Mouse (Mus musculus) heart, postnatal 0 days (tissue): ENCODE measurements around the gene Olfr1065. TPM values are rescaled to one million over a fixed set of nuclear protein-coding genes. Genes with fewer than 3 reads are reported as not detected.
"Not testable (repeated sequence)": the region's sequence is repeated elsewhere in the genome, so short reads cannot be mapped to it uniquely, and the experiment has no call there.

Source experiments
- ATAC-seq: fragments of 200-750 bp; cut with Nextera tagmentation; 2 replicates; pipeline ENCODE4 v1.8.0; 2017; ENCODE audit warnings: low read depth, moderate number of reproducible peaks, moderate library complexity; ENCODE audit not compliant: insufficient read depth
- DNase-seq: peaks from one replicate; pipeline ENCODE4 v3.0.0-alpha.2; 2016; ENCODE audit warnings: low spot score
- H3K27ac ChIP-seq: fragments of 300-500 bp; sonication (generic); 2 replicates; pipeline ENCODE4 v1.5.1; 2014; ENCODE audit warnings: low read depth, mild to moderate bottlenecking
- H3K27me3 ChIP-seq: fragments of 300-500 bp; sonication (generic); 2 replicates; pipeline ENCODE4 v1.6.1; 2014; ENCODE audit warnings: low read length, mixed read lengths; ENCODE audit not compliant: control insufficient read depth, insufficient read depth
- H3K36me3 ChIP-seq: fragments of 300-500 bp; sonication (generic); replicated peaks from 2 replicates; pipeline ENCODE4 v1.6.1; 2014; ENCODE audit warnings: low read length, mixed read lengths; ENCODE audit not compliant: control insufficient read depth, insufficient read depth
- H3K4me1 ChIP-seq: fragments of 300-500 bp; sonication (generic); 2 replicates; pipeline ENCODE4 v1.6.1; 2014; ENCODE audit warnings: antibody characterized with exemption; ENCODE audit not compliant: control insufficient read depth, insufficient read depth
- H3K4me2 ChIP-seq: fragments of 300-500 bp; sonication (generic); 2 replicates; pipeline ENCODE4 v1.6.1; 2014; ENCODE audit warnings: low read depth, mild to moderate bottlenecking, low read length, moderate library complexity
- H3K4me3 ChIP-seq: fragments of 300-500 bp; sonication (generic); 2 replicates; pipeline ENCODE4 v1.5.1; 2014; ENCODE audit warnings: low read depth, low read length
- H3K9ac ChIP-seq: fragments of 300-500 bp; sonication (generic); replicated peaks from 2 replicates; pipeline ENCODE4 v1.6.1; 2014; ENCODE audit warnings: low read depth, low read length, mixed read lengths
- H3K9me3 ChIP-seq: fragments of 300-500 bp; sonication (generic); replicated peaks from 2 replicates; pipeline ENCODE4 v1.6.1; 2016; ENCODE audit warnings: low read length; ENCODE audit not compliant: control insufficient read depth
- CTCF ChIP-seq: IDR thresholded peaks from 2 replicates; pipeline ENCODE4 v1.5.1; 2016; ENCODE audit warnings: antibody characterized with exemption, control low read depth, low read depth
- EP300 ChIP-seq: IDR thresholded peaks from 2 replicates; pipeline ENCODE4 v1.6.1; 2016; ENCODE audit warnings: antibody characterized with exemption, low read depth
- WGBS: fragments of 180-500 bp; shearing (Covaris S2); extraction: QIAGEN DNeasy Blood & Tissue Kit; methylation state at CpG from one replicate; pipeline ENCODE4 v1.1.7; 2014; 5-methylcytosine and 5-hydroxymethylcytosine counted together
- polyA plus RNA-seq: library from polyadenylated mRNA; unstranded; fragments of >200 nt; fragmentation: Nextera tagmentation; extraction: Ambion mirVana; gene quantifications from 2 replicates; pipeline ENCODE4 v1.2.1, GENCODE M21; 2015
- total RNA-seq: library from RNA; depleted of rRNA; stranded (reverse); fragments of >200 nt; gene quantifications from 2 replicates; pipeline ENCODE4 v1.2.3, GENCODE M21; 2014; ENCODE audit warnings: low replicate concordance; rRNA removed

Gene Olfr1065
- total RNA-seq = not detected in 2 replicates
- not detected in 2 replicates for polyA plus RNA-seq

DNA sequence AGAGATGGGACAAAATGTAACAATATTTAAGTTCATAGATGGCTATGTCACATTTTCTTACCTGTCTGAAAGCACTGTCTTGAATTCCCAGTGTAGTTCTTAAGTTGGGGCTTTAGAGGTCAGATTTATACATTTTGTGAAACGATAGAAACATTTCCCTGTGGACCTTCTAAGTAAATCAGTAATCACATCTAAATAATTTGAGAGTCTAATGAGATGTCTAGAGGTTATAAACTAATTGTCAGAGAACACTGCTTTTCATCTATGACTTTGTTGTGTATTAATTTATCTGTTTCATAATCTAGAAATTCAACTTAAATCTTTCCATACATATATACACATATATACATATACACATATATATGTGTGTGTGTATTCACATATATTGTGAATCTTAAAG lies at the start of gene Olfr1065:
Olfr1065 (minus strand) TSS at position 101 of the 400 bp plus-strand sequence.
- H3K4me1 ChIP-seq, H3K27me3 ChIP-seq, H3K9me3 ChIP-seq, H3K36me3 ChIP-seq, H3K4me2 ChIP-seq, DNase-seq, H3K9ac ChIP-seq, ATAC-seq, H3K27ac ChIP-seq, H3K4me3 ChIP-seq: not testable (repeated sequence)
- whole genome bisulfite sequencing = no CpG with 5 or more reads among the region's 1 CpGs

DNA sequence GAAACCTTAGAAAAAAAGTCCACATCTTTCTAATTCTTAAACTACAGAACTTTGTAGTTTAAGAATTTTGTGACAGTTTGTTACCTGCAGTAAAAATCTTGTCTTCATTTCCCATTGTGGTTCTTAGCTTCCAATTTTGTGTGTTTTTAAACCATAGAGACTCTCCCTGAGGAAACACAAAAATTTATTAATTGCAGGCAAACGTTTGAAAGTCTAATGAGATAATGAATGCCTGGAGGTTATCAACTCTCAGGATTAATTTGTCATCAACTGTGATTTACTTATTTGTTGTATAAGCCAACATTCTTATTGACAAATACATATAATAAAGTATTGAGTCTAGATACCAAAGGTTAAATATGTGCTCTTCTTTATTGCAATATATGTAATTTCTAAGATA lies 36.9 kb upstream of the Olfr1065 start, which contains the start of gene Olfr228:
Olfr228 (minus strand) TSS at position 101 of the 400 bp plus-strand sequence.
- WGBS = 20% methylated on average over 1 of the region's 1 CpGs
- no peaks in the 10 kb centered on the region for H3K4me1 ChIP-seq
- H3K4me3 ChIP-seq = no peak within 1 kb of the TSS
- DNase-seq (no peak), ATAC-seq (no peak)
- no peak within 1 kb of the TSS for H3K9ac ChIP-seq
- no peaks in the 10 kb centered on the region for H3K36me3 ChIP-seq
- H3K9me3 ChIP-seq = no peaks in the 10 kb centered on the region
- no peak within 1 kb of the TSS for H3K4me2 ChIP-seq
- no peak within 1 kb of the TSS for H3K27ac ChIP-seq
- TF ChIP-seq EP300 (no peak), CTCF (no peak)
- no peaks in the 10 kb centered on the region for H3K27me3 ChIP-seq

DNA sequence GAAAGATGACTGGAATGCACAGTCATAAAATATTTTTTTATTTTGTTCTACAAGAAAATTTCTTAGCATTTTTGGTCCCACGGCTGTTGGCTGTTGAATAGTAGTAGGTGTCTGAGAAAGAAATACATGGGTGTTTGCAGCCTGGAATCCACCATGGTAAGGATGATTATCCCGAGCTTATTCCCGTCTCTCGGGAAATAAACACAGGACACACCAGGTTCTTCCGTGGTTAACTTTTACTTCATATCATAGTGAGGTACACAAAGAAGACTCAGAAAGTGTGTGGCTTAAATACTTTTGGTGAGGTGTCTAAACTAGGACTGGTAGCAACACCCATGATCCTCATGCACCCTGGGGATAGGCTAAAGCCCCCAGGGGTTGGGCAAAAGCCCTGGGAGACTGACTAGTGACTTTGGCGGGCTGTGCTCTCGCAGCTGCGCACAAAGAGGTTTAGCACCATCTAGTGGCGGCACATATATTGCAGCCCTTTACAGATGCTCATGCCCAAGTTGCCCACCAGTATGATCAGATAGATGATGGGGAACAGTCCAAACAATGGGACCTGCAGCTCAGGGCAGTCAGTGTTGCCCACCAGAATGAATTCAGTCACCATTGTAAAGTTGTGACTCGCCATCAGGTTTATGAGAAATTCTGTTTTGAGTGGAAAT lies 14.2 kb upstream of the Olfr1065 start:
- ATAC-seq (no peak), DNase-seq (peak; percentile 51)
- Histone ChIP-seq H3K27me3 (no peaks in the 10 kb centered on the region), H3K36me3 (no peaks in the 10 kb centered on the region), H3K4me2 (peak overlapping the region; percentile 47), H3K9ac (no peak overlapping the region), H3K4me1 (no peaks in the 10 kb centered on the region), H3K27ac (no peak overlapping the region), H3K9me3 (no peaks in the 10 kb centered on the region), H3K4me3 (no peak overlapping the region)
- TF ChIP-seq CTCF (peak; percentile 68), EP300 (no peak)
- 25% methylated on average over 10 of the region's 10 CpGs for WGBS

DNA sequence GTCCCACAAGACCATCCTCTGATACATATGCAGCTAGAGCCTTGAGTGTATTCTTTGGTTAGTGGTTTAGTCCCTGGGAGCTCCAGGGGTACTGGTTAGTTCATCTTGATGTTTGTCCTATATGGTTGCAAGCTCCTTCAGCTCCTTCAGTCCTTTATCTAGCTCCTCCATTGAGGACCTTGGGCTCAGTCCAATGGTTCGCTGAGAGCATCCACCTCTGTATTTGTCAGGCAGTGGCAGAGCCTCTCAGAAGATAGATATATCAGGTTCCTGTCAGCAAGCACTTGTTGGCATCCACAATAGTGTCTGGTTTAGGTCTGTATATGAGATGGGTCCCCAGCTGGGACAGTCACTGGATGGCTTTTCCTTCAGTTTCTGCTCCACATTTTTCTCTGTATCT lies 10.0 kb upstream of the Olfr1065 start:
- H3K4me3 ChIP-seq = no peak overlapping the region
- H3K27me3 ChIP-seq = no peaks in the 10 kb centered on the region
- no peaks in the 10 kb centered on the region for H3K4me1 ChIP-seq
- H3K36me3 ChIP-seq = no peaks in the 10 kb centered on the region
- H3K9ac ChIP-seq = no peak overlapping the region
- 45% methylated on average over 1 of the region's 1 CpGs for WGBS
- H3K9me3 ChIP-seq = no peaks in the 10 kb centered on the region
- no peak overlapping the region for H3K4me2 ChIP-seq
- TF ChIP-seq CTCF (no peak), EP300 (no peak)
- DNase-seq = no peak
- ATAC-seq = no peak
- no peak overlapping the region for H3K27ac ChIP-seq

DNA sequence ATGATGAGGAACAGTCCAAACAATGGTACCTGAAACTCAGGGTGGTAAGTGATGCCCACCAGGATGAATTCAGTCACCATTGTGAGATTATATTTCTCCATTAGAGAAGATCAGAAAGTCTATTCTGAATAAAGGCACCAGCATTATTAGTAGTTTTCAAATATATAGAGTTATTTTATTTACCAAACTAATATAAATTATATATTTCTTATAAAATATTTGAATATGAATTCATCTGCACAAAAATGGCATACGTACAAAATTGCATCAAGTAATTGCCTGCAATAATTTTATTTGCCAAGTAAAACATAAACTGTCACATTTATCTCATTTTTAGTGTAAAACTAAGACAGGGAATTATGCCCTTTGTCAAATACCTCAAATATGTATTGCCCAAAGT lies 5.8 kb upstream of the Olfr1065 start, which contains the start of gene Olfr1066:
Olfr1066 (minus strand) TSS at position 101 of the 400 bp plus-strand sequence.
- DNase-seq (no peak), ATAC-seq (no peak)
- TF ChIP-seq CTCF = no peak
- Histone ChIP-seq H3K27ac (no peak within 1 kb of the TSS), H3K4me1 (no peaks in the 10 kb centered on the region), H3K4me2 (no peak within 1 kb of the TSS), H3K9me3 (no peaks in the 10 kb centered on the region), H3K36me3 (no peaks in the 10 kb centered on the region), H3K9ac (no peak within 1 kb of the TSS), H3K27me3 (no peaks in the 10 kb centered on the region), H3K4me3 (no peak within 1 kb of the TSS)
- 83% methylated on average over 1 of the region's 1 CpGs for WGBS

DNA sequence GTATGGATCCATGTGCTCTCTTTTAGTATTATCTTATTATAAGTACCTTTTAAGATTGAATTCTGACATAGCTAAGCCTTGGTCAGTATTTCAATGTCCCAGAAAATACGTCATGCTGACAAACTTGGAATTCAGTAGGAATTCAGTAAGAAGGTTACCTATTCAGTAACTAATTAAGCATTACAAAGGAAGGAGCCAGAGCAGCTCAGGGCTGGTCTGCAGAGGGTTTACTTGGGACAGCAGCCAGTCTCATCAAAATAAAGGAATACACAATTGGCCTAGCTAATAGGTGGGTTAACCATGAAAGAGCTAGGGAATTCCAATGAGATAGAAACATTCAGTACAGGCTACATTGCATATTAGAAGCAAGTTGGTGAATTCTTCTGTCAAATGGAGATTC lies 8.3 kb downstream of the Olfr1065 start:
- H3K9me3 ChIP-seq, H3K36me3 ChIP-seq, DNase-seq, H3K27me3 ChIP-seq, H3K9ac ChIP-seq, ATAC-seq, H3K4me2 ChIP-seq, H3K27ac ChIP-seq, H3K4me1 ChIP-seq, H3K4me3 ChIP-seq: not testable (repeated sequence)
- 63% methylated on average over 1 of the region's 1 CpGs for WGBS

DNA sequence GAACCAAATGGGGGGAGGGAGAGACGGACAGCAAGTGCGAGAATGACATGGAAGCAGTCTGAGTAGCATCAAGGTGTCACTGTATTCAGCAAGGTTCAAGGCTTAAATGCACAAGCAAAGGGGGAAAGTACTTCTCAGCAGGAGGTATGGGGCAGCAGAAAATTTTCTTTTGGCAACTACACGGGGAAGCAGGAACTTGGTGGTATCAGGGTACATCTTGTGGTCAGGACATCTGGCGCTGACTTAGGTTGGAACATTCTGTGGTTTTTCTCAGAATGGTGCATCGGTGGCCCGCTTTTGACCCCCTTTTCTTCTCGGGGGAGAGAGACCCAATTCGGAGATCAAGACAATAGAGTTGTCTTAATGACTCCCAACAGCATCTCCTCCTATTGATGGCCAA lies 21.9 kb downstream of the Olfr1065 start:
- not testable (repeated sequence) for H3K27me3 ChIP-seq, H3K9me3 ChIP-seq, ATAC-seq, H3K27ac ChIP-seq, H3K4me1 ChIP-seq, H3K9ac ChIP-seq, H3K4me3 ChIP-seq, H3K4me2 ChIP-seq, H3K36me3 ChIP-seq, DNase-seq
- WGBS = 80% methylated on average over 8 of the region's 8 CpGs

DNA sequence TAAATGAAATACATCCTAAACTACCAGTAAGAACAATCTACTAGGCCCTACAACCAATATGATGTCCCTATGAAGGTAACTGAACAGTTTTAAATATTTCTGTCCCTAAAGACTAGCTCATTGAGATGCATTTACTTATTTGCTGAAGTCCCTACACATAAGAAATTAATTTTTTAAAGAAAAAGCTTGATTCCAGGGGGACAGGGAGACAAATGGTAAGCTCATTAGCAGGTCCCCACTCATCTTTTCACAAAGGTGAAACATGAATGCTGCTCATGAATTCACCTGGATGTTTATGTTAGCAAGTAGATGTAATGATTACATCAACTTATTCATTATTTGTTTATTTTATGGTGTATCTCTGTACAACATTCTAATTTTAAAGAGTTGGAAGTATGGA lies 23.7 kb downstream of the Olfr1065 start, which contains the start of gene Olfr1062:
Olfr1062 (minus strand) TSS at position 101 of the 400 bp plus-strand sequence.
- not testable (repeated sequence) for DNase-seq, H3K4me2 ChIP-seq, H3K4me1 ChIP-seq, H3K9me3 ChIP-seq, H3K9ac ChIP-seq, ATAC-seq, H3K27ac ChIP-seq, H3K36me3 ChIP-seq, H3K27me3 ChIP-seq, H3K4me3 ChIP-seq
